Mouse (Mus musculus): ENCODE measurements at regions not wholly inside any gene's neighbourhood (a gene's known extent, or its start where the extent isn't known, plus 50 kb on each side); places are given as distances from the start of the nearest gene placed in this dataset.

DNA sequence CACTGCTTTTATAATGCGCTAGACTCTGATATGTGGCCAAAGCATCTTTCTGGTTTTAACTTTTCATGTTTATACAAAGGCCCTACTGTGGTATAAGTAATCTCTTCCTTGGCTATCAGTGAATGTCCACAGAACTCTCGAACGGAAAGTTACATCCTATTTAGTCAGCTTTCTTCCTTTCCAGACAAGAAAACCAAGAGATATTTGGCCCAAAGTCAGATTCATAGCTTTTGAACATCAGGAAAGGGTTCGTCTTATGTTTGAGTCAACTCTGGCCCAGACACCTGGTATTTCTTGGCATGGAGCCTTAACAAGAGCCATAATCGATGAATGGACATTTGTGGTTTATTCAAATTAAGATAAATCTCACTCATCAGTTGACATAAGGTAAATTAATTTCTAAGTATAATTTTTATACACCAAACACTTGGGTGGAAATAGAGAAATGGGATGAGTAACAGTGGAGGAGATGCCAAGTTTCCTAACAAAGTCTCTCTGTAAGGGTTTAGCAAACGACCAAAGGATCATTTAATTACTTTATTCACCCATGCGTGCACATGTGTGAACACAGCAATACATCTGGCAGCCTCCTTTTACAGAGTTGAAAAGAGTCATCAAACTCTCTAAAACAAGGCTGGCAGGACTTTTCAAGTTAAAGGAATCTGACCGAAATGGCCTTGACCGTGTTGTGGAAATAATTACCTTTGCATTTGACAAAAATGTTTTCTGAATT is 287.2 kb upstream of the Rbms1 start:
- no peak for TF ChIP-seq CTCF (IDR thresholded peaks at IDR 0.05; ENCODE audit: low read depth)
- no peak for TF ChIP-seq EP300 (IDR thresholded peaks at IDR 0.05; ENCODE audit: low read depth)
